Mouse (Mus musculus) retina, embryonic 14.5 days (tissue): ENCODE results near the gene Setd7.

Experiments used
- DNase-seq: peaks from one replicate; pipeline ENCODE4 v3.0.0-alpha.2; 2015; ENCODE audit warnings: low spot score

The Setd7 gene

GRCm38 (mm10) chr3:51468530-51468929 lies 92.1 kb downstream of the Setd7 start:
- DNase-seq: no peak
